Mouse (Mus musculus): ENCODE results near the gene Stx16.

Gene Stx16

DNA sequence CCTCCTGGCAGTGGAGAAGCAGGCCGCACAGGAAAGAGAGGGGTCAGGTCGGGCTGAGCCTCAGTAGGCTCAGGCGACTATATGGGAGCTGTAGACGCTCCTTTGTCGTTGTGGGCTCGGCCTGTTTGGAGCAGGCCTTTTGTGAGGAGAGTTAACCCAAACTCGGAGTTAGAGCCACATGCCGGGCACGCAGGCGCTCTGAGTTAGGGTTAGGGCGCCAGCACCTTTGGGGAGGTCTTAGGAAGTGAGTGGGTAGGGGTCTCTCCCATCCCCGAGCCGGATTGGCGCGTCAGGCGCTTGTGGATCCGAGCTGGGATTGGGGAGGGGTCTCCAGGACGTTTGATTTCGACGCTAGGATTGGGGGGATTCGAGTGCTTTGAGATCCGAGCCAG is 321 bp downstream of the Stx16 start:
- DNase-seq (ENCODE audit: low read depth): no peak

DNA sequence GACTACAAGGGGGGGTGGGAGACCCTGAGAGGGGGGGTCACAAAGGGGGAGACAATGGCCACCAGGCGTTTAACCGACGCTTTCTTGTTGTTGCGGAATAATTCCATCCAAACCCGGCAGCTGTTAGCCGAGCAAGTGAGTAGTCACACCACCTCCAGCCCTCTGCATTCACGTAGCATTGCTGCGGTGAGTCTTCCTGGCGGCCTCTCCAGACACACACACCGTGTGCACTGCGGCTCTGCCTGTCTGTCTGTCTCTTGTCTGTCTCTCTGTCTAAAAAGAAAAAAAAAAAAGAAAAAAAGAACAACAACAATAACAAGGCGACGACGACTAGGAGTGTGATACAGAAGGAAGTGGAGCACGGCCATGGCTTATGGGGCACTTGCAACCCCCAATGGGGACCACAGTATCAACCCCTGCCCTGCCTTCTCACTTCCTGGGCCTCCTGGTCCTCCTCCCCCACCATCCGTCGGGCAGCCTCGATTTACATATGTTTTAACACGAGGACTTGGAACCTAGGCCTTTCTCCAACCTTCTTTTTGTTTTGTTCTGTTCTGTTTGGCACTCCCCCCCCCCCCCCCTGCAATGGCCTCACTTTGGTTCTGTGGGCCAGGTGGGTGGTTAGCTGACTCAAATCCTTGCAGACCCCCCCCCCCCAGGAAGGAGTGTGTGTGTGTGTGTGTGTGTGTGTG is 1.0 kb downstream of the Stx16 start:
- no peak for DNase-seq (ENCODE audit: low read depth)

DNA sequence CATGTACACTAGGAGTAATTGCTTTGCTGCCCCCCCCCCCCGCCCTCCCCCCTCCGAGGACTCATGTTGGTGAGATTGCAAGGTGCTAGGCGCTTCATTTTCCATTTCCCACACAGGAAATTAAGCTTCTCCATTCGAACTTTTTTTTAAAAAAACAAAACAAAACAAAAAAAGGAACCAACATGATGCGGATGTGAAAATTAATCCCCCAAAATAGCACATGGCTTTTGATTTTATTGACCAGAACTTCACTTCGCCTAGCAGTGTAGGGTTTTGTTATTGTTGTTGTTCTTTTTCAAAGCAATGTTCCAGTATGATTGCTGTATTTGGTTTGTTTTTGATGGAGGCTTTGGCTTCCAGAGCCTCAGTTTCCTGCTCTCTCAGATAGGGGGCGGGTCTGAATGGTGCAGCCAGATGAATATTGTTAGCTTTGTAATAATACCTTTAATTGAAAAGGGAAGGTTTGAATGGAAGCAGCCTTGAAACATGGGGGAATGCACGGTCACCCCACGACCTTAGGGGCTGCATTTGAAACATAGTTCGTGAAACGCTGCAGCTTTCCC is 1.7 kb downstream of the Stx16 start:
- DNase-seq (ENCODE audit: low read depth): no peak

DNA sequence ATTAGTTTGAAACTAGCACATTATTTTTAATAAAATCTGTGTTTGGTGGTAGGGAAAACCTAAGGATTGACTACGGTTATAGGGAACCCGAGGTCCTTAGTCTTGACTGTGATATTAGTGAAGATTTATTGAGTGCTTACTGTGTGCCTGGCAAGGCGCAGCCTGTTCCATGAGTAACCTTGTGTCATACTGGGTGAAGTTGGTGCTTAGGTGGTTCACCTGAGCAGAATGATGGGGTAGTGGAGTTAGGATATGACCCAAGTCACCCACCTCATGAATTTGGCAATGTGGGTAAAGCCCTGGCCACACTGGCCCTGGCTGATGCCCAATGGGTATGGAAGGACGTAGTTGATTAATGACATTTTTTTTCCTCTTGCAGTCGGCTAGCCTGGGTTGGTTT is 5.7 kb downstream of the Stx16 start:
- no peak for DNase-seq (ENCODE audit: low read depth)

DNA sequence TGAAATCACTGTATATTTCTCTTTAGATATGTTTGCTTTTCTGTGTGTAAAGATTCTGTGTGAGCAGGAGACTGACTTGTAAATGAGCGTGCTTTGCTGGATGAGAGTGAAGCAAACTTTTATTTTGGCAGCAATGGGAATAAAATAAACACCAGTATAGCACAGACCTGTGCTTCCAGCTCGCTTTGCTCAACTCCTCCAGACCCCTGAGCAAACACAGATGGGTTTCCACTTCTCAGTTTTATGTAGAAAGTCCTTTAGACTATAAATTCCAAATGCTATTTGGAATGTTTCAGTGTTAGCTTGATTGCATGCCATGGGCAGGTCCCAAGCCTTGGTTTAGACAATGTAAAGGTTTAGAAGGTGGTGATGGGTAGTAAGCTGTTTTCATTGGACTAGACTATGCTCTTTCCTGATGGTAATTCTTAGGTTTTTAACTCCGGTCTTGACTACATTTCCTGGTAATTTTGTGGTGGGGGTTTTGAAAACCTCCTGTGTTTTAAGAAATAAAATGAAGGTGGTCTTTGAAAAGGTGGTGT is 6.3 kb downstream of the Stx16 start:
- DNase-seq (ENCODE audit: low read depth): no peak

DNA sequence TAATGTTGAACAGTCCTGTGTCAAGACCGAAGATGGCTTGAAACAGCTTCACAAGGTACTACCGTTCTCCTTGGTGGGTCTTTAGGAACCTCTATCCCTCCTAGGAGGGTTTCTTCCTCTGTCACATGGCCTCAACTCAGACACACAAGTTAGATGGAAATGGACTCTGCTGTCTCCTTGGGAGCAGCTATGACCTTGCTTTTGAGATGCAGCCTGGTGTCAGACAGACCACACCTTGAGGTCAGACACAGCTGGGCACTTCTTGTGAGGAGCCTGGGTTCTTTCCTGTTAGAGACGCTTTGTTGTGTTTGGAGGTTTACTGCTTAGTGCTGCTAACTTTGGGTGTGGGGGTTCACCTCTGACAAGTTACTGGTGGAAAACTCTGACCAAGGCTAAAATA is 19.0 kb downstream of the Stx16 start:
- DNase-seq (ENCODE audit: low read depth): no peak

DNA sequence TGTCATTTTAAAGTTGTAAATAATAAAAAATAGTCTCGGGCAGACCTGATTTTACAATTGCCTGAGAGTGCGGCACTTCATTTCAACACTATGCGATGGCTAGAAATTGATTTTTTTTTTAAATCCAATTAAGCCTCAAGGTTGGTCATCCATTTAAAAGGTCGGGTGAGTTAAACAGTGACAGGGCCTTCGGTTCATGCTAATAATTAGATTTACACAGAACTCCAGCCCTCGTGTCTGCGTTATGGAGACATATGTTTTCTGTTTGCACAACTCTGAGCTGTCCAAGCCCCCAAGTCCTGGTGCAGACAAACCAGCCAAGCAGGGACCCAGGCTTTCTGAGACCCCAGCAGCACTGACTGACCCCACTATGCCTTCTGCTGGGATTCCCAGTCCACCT is 26.3 kb downstream of the Stx16 start:
- no peak for DNase-seq (ENCODE audit: low read depth)

DNA sequence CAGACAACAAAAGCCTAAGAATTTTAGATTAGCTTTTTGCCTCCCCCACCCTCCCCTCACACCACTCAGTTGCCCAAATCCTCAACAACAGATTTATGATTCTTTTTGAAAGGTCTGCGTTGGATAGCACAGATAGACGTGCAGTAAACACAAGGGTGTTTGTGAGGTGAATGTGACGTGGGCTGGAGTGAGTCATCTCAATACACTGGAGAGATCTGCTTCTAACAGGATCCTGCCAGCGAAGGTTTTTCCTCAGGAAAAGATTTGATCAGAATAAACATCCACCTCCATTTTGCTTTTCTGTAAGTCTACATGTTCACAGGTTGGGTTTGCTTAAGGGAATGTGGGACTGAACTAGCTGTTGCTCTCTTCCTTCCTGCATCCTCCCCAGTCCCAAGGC is 27.4 kb downstream of the Stx16 start:
- no peak for DNase-seq (ENCODE audit: low read depth)

DNA sequence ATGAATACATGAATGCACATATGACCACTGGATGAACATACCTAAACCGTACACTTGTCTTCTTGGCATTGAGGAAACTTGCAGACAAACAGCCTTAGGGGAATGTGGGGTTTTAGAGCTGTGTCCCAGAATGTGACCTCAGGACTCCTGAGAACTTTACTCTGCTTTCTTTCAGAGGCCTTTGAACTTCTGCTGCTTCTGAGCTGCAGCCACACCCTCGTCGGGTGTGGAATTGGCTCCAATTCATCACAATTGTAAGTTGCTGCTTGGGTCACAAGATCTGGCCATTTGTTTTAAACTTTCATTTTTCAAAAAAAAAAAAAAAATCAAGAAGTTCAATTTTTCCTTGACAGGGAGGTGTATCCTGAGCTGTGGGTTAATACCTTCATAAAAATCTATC is 31.3 kb downstream of the Stx16 start:
- no peak for DNase-seq (ENCODE audit: low read depth)

DNA sequence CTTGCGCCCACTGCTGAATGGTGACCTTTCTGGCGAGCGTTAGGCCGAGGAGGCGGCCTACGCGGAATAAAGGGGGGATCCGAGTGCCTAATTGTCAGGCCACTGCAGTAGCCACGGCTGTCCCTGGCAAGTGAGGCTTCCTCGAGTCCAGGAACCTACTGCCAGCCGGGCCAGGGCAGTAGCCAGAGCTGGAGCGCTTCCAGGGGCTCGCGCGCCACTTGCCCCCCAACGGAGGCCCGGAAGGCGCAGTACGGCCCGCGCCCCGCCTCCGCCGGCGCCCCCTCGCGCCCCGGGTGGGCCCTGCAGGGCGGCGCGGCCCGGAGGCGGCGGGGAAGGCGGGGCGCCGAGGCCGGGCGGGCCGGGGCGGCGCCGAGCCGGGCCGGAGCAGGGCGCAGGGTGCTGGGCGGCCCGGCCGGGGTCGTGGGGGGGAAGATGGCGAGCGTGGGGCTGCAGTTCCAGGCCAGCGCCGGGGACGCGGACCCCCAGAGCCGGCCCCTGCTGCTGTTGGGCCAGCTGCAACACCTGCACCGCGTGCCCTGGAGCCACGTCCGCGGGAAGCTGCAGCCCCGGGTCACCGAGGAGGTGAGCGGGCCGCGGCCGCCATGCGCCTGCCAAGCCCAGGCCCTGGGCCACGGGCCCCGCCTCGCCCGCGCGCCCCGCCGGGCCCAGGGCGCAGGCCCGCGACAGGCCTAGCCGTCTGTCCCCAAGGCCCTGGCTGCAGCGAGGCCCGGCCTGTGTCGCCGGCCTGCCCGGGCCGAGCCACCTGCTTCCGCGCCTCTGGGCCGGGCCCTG is 34.1 kb downstream of the Stx16 start, which contains the start of gene Npepl1:
Gene Npepl1 (plus strand): TSS at position 359 of the 792 bp plus-strand sequence.
- DNase-seq (ENCODE audit: low read depth): no peak

DNA sequence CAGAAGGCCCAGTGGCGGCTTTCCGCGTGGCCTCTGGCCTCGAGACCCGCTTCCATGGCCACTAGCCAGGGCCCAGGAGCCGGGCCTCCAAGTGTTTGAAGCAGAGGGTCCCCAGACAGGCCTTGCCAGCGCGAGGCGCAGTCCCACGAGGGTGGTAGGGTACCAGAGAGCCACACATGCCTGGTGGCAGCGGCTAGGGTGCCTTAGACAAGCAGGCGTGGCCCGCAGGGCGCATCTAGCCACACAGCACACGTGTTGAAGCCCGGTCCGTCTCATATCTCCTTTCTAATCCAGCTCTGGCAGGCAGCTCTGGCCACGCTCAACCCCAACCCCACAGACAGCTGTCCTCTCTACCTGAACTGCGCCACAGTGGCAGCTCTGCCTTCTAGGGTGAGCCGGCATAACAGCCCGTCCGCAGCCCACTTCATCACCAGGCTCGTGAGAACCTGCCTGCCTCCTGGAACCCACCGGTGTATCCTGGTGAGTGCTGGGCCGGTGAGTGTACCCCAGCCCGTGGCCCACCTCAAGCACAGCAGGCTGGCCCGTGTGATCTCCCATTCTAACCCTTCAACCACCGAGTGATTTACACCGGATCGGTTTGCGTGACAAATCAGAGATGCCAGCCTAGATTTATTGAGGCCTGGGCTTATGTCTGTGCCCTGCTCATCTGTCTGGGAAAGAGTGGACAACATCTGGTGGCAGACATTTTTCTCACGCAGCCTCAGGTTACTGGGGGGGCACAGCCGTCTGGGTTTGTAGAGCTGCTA is 34.9 kb downstream of the Stx16 start:
- DNase-seq (ENCODE audit: low read depth): no peak

DNA sequence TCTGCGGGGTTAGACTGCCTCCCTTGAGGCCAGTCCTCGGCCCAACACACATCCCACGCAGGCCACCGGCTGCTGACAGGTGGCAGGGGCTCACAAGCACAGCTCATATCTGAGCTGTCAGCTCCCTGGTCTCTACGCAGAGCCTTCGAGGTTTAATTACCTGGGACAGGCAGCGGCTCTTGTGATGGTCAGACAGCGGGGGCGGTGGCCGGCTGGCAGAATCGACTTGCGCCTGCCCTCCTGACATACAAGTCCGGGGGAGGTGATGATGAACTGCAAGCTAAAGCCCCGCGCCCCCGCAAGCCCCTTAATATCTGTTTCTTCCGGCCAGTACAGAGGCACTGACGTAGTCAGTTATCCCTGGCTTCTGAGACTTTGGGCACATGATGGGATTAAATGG is 36.8 kb downstream of the Stx16 start:
- DNase-seq (ENCODE audit: low read depth): no peak

DNA sequence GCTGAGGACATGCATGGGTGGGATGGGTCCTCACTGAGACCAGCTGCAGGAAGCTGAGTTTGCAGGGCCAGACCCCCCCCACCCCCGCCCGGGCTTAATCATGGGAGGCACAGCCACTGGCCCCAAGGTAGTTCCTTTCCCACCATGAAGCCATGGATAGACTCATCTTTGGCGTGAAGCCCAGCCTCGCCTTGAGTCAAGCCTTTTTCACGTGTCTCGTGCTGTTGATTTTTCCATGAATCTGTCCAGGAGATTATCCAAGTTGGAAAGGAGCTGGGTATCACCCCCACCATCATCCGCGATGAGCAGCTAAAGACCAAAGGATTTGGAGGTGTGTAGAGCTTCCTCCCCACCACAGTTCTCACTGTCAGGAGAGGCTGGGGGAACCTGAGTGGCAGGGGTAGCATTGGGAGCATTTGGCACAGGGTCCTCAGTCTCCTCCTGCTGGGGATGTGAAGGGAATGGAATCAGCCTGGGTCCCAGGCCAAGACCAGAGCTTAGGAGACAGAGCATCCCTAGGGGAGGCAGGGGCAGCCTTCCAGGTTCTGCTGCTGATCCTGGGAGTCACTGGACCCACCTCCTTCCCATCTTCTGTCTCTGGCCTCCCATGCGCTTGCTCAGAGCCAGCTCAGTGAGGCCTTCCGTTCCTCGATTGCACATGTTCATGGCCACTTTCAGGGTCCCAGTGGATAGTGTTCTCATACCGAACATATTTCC is 38.2 kb downstream of the Stx16 start:
- no peak for DNase-seq (ENCODE audit: low read depth)

DNA sequence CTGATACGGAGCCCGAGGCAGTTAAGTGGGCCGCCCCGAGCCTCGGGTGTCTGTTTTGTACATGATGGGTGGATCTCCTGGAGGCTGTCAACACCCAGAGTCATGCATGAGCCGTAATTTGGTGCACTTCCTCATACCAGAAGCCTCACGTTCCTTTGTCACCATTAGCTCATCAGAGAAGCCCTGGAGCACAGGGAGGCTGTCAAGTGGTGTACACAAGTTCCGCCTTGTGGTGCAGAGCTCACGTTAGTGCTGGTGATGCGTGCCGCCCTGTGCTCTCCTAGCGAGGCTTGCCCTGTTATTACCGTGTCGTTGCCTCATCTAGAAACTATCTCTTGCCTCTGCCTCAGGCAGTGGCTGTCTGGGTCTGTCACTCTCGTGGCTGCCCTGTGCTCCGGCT is 40.8 kb downstream of the Stx16 start:
- no peak for DNase-seq (ENCODE audit: low read depth)

DNA sequence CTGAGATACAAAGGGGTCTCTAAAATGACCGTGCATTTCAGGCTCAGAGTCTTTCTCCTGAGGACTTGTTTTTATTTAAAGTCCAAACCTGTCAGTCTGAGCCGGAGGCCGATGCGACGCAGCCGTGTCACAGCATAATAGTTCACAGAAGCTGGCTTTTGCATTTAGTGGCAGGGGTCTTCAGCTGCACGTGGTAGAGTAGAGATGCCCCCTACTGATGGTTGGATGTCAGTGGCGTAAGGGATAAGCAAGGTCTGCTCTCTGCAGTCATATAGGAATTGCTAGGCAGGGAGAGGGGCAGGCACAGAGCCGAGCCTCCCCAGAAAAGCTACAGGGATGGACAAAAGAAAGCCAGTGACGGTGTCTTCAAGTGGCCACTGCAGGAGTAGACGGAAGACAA is 42.0 kb downstream of the Stx16 start:
- DNase-seq (ENCODE audit: low read depth): no peak

DNA sequence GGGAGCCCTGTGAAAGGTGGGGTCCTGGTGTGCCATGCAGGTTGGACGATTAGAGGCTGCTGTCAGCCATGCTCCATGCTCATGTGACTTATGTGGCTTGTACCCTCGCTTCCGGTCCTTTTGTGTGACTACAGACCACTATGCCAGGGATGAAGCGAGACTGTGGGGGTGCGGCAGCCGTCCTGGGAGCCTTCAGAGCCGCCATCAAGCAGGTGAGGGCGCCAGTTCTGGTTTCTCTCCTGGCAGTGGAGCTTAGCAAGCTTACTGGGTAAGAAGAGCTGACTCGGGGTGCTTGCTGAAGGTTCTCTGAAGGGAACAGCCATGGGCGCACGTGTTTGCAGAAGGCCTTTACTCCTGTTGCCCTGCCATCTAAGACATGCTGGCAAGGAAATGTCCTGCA is 43.2 kb downstream of the Stx16 start:
- no peak for DNase-seq (ENCODE audit: low read depth)

DNA sequence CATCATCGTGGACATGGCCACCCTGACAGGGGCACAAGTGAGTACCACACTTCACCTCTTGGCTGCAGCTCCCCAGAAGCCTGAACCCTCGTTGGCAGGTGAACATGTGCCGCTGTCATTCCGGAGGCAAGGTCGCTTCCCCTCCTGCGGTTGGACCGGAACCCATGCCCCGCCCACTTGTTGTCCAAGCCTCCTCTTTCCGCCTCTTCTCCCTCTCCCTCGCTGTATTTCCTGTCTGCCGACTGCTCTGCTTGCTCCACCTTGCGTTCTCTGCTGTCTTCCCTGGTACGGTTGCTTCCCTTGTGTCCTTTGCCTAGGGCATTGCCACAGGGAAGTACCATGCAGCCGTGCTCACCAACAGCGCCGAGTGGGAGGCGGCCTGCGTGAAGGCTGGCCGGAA is 44.5 kb downstream of the Stx16 start:
- DNase-seq (ENCODE audit: low read depth): no peak

DNA sequence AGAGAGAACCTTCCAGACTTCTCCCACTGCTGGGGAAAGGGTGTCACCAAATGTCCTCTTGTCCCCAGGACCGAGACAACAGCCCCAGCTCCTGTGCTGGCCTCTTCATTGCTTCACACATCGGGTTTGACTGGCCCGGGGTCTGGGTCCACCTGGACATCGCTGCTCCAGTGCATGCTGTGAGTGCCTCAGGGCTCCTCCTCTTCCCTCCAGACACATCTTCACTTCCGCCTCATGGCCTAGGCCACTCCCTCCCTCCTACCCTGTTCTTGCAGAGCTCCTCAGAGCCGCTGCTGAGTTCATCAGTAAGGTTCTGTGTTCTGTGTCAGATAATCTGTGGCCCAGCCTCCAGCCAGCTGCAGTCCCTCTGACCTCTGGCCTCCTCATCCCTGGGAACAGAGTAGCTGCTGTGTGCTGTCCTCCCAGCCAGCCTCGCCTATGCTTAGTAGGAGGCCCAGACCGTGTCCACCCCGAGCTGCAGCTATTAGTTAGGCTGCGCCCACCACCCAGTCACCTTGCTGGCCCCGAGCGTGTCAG is 45.4 kb downstream of the Stx16 start:
- DNase-seq (ENCODE audit: low read depth): no peak

DNA sequence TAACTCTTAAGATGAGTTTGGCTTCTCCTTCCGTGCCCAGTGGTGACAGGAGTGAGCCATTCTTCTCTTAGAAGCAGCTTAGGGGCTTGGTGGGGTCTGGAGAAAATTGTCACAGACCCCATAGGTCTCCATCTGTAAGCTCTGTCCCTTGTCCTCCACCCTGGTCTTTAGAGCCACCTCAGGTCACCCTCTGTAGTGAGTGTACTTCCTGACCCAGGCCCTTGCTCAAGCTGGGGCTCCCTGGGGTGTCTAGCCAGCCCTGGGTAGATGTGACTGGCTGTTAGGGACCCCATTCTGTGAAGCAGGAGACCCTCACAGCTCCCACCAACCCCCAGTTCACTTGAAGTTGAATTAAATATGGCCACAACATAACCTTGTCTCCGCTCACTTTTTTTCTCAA is 46.2 kb downstream of the Stx16 start:
- no peak for DNase-seq (ENCODE audit: low read depth)

DNA sequence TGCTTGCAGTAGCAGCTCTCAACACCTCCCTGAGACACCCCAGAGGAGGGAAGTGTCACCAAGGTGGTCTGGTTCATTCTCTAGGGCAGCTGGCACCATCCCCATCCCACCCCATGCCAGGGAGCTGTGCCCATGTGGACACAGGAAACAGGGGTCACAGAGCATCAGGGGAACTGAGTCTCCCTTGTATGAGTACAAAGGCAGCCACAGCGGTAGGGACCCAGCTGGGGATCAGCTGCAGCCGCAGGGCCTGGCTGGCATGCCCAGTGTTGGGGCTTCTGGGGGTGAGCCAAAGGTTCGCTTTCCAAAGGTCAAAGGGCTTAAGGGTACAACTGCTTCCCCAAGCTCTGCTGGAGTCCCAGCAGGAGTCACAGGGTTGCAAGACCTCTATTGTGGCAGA is 47.6 kb downstream of the Stx16 start:
- DNase-seq (ENCODE audit: low read depth): no peak
